Mouse (Mus musculus) layer of hippocampus, adult 9-10 months (tissue): ENCODE data around the gene Cep44.
A peak's percentile ranks its signal among the peaks of the same experiment; 100 is the strongest.

Experiments
- DNase-seq: peaks from one replicate; pipeline ENCODE4 v3.0.0; 2022; ENCODE audit warnings: low spot score

Gene Cep44

DNA sequence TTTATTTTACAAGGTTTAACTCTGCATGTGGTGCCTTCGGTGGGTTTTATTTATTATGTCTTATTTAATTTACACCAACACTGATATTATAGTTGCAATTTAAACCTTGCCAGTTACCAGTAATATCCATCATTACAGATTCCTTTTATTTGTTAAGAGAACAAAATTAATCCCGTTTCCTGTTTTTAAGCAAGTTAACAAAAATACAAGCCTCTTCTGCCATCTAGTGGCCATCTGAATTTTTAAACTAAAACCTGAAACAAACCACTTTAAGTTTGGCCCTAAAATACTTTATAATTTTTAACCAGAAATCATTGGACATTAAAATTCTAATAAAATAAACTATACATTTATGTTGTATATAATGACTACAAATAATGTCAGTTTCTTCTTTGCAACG is 64.8 kb downstream of the Cep44 start:
- peak; percentile 30 for DNase-seq
